Mouse (Mus musculus): ENCODE measurements at regions not wholly inside any gene's neighbourhood (a gene's known extent, or its start where the extent isn't known, plus 50 kb on each side); places are given as distances from the start of the nearest gene placed in this dataset.
A peak's percentile ranks its signal among the peaks of the same experiment; 100 is the strongest.

- H3K4me1 ChIP-seq: no peaks in the 10 kb centered on the region
- H3K27ac ChIP-seq (replicated peaks): no peak overlapping the region
- H3K27me3 ChIP-seq (replicated peaks): no peaks in the 10 kb centered on the region
- no peaks in the 10 kb centered on the region for H3K36me3 ChIP-seq
- H3K9me3 ChIP-seq (replicated peaks): no peaks in the 10 kb centered on the region
- H3K4me2 ChIP-seq: no peak overlapping the region
- WGBS: 86% methylated on average over 6 of the region's 6 CpGs
- H3K9ac ChIP-seq (replicated peaks): no peak overlapping the region
- H3K4me3 ChIP-seq (replicated peaks): no peak overlapping the region
- no peak for ATAC-seq (ENCODE audit: low FRiP score)
These were observed 461.9 kb downstream of the Rpl10l start for GRCm38 (mm10) chr12:65822285-65822684.

GRCm38 (mm10) chr12:65799060-65799459, 485.1 kb downstream of the Rpl10l start:
- Histone ChIP-seq H3K4me1 (no peaks in the 10 kb centered on the region), H3K9me3 (replicated peaks) (no peaks in the 10 kb centered on the region), H3K36me3 (no peaks in the 10 kb centered on the region), H3K9ac (replicated peaks) (no peak overlapping the region), H3K27me3 (replicated peaks) (no peaks in the 10 kb centered on the region), H3K27ac (replicated peaks) (no peak overlapping the region), H3K4me3 (replicated peaks) (no peak overlapping the region), H3K4me2 (no peak overlapping the region)
- WGBS: 48% methylated on average over 8 of the region's 8 CpGs
- ATAC-seq (ENCODE audit: low FRiP score): peak; percentile 61; the same call in 1 of the 2 replicates

DNA sequence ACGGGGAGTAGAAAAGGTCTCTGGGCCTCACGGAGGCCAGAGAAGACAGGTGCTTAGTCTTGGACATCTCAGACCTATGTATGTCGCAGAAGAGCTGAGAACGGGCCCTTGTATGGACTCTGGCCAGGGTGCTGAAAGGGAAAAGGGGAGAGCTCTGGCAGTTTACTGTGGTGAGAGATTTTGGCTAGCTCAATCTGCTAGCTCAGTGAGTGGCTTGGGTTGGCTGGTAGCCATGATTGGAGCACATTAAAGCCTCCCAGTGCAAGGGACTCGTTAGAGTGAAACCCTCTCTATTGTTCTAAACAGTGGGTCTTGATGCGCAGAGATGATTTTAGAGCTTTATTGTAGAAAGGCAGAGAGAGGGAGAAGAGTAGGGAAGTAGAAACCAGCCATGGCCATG, 512.7 kb downstream of the Rpl10l start:
- 79% methylated on average over 6 of the region's 6 CpGs for WGBS

More for the DNA sequence above, 512.7 kb downstream of the Rpl10l start:
- Histone ChIP-seq H3K4me2 (no peak overlapping the region), H3K9me3 (replicated peaks) (no peaks in the 10 kb centered on the region), H3K4me3 (replicated peaks) (no peak overlapping the region), H3K36me3 (no peaks in the 10 kb centered on the region), H3K27ac (replicated peaks) (no peak overlapping the region), H3K9ac (replicated peaks) (no peak overlapping the region), H3K4me1 (no peaks in the 10 kb centered on the region), H3K27me3 (replicated peaks) (no peaks in the 10 kb centered on the region)
- ATAC-seq (ENCODE audit: low FRiP score): no peak

Data from neural tube, embryonic 15.5 days (tissue).